Mouse (Mus musculus) heart, embryonic 14.5 days (tissue): ENCODE measurements around the gene Nrsn2. TPM values are rescaled to one million over a fixed set of nuclear protein-coding genes. Genes with fewer than 3 reads are reported as not detected.

Source experiments
- ATAC-seq: fragments of 200-750 bp; cut with Nextera tagmentation; 2 replicates; pipeline ENCODE4 v1.8.0; 2017; ENCODE audit warnings: low read depth, moderate TSS enrichment; ENCODE audit not compliant: insufficient number of reproducible peaks, insufficient read depth, low FRiP score
- H3K27ac ChIP-seq, 2 experiments: fragments of 200-500 bp in 1 of 2; fragments of 300-500 bp in 1 of 2; sonication (generic) in 1 of 2; replicated peaks in 1 of 2; 2 replicates each; pipeline ENCODE4 v1.5.1; 2012 to 2014; ENCODE audit warnings: low read depth in 2 of 2, low read length in 2 of 2, control low read depth in 1 of 2, mild to moderate bottlenecking in 1 of 2, mixed read lengths in 1 of 2; ENCODE audit not compliant: control insufficient read depth in 1 of 2, insufficient read depth in 1 of 2
- H3K27me3 ChIP-seq: fragments of 300-500 bp; sonication (generic); 2 replicates; pipeline ENCODE4 v1.6.1; 2014; ENCODE audit warnings: mild to moderate bottlenecking, low read length, control low read depth; ENCODE audit not compliant: control insufficient read depth, insufficient read depth
- H3K36me3 ChIP-seq: fragments of 300-500 bp; sonication (generic); 2 replicates; pipeline ENCODE4 v1.6.1; 2014; ENCODE audit warnings: mild to moderate bottlenecking, control low read depth, low read length, mixed read lengths; ENCODE audit not compliant: control insufficient read depth, insufficient read depth
- H3K4me1 ChIP-seq, 2 experiments: fragments of 200-500 bp in 1 of 2; fragments of 300-500 bp in 1 of 2; sonication (generic) in 1 of 2; 2 replicates each; pipeline ENCODE4 v1.6.1; 2012 to 2014; ENCODE audit warnings: low read length in 2 of 2, control low read depth in 1 of 2, mixed read lengths in 1 of 2; ENCODE audit not compliant: control insufficient read depth in 2 of 2, insufficient read depth in 2 of 2
- H3K4me2 ChIP-seq: fragments of 300-500 bp; sonication (generic); 2 replicates; pipeline ENCODE4 v1.6.1; 2014; ENCODE audit warnings: mild to moderate bottlenecking, low read length
- H3K4me3 ChIP-seq, 2 experiments: fragments of 200-500 bp in 1 of 2; fragments of 300-500 bp in 1 of 2; sonication (generic) in 1 of 2; 2 replicates each; pipeline ENCODE4 v1.5.1; 2012 to 2014; ENCODE audit warnings: low read length in 2 of 2, mild to moderate bottlenecking in 2 of 2, control low read depth in 1 of 2, low read depth in 1 of 2, moderate library complexity in 1 of 2; ENCODE audit not compliant: control insufficient read depth in 1 of 2, insufficient read depth in 1 of 2
- H3K9ac ChIP-seq: fragments of 300-500 bp; sonication (generic); 2 replicates; pipeline ENCODE4 v1.6.1; 2014; ENCODE audit warnings: mild to moderate bottlenecking, low read length
- H3K9me3 ChIP-seq: fragments of 300-500 bp; sonication (generic); 2 replicates; pipeline ENCODE4 v1.6.1; 2016; ENCODE audit warnings: low read length, control low read depth; ENCODE audit not compliant: control insufficient read depth
- WGBS: fragments of 180-500 bp; shearing (Covaris S2); extraction: QIAGEN DNeasy Blood & Tissue Kit; methylation state at CpG from one replicate; pipeline ENCODE4 v1.1.7; 2014; 5-methylcytosine and 5-hydroxymethylcytosine counted together
- polyA plus RNA-seq: library from polyadenylated mRNA; unstranded; fragments of >200 nt; fragmentation: Nextera tagmentation; extraction: Ambion mirVana; gene quantifications from 2 replicates; pipeline ENCODE4 v1.2.1, GENCODE M21; 2014

Nrsn2 gene
- polyA plus RNA-seq, 1 experiment from 2014 or later: 3.8 TPM

- Histone ChIP-seq H3K4me2 (peak overlapping the region; percentile 93), H3K36me3 (peaks cover 45% of the 10 kb centered on the region), H3K27me3 (no peaks in the 10 kb centered on the region), H3K4me1 (peaks cover 7 to 14% of the 10 kb centered on the region in 2 experiments), H3K4me3 (peak overlapping the region in 1 of 2 experiments; percentile 94; a peak in 2 of 4 replicates), H3K27ac (no peak overlapping the region), H3K9ac (peak overlapping the region; percentile 91), H3K9me3 (no peaks in the 10 kb centered on the region)
- WGBS: 43% methylated on average over 7 of the region's 7 CpGs
- no peak for ATAC-seq
Measured at GRCm38 (mm10) chr2:152330858-152331423, 45.5 kb downstream of the Nrsn2 start.

- WGBS: 71% methylated on average over 5 of the region's 5 CpGs
- Histone ChIP-seq H3K4me2 (no peak overlapping the region), H3K9me3 (no peaks in the 10 kb centered on the region), H3K4me3 (no peak overlapping the region), H3K27me3 (no peaks in the 10 kb centered on the region), H3K9ac (no peak overlapping the region), H3K36me3 (peaks cover 74% of the 10 kb centered on the region), H3K27ac (0 out of 4 replicates have a peak overlapping the region, but pooled peaks have one; percentile 17 to 31), H3K4me1 (peaks cover 7 to 14% of the 10 kb centered on the region in 2 experiments)
- ATAC-seq: no peak
Measured at GRCm38 (mm10) chr2:152327980-152328379, 48.5 kb downstream of the Nrsn2 start.

GRCm38 (mm10) chr2:152326654-152327053, 49.8 kb downstream of the Nrsn2 start:
- Histone ChIP-seq H3K4me3 (no peak overlapping the region), H3K9me3 (no peaks in the 10 kb centered on the region), H3K4me1 (peaks cover 5 to 14% of the 10 kb centered on the region in 2 experiments), H3K27ac (no peak overlapping the region), H3K27me3 (no peaks in the 10 kb centered on the region), H3K4me2 (no peak overlapping the region), H3K9ac (no peak overlapping the region), H3K36me3 (peaks cover 88% of the 10 kb centered on the region)
- ATAC-seq: no peak
- 79% methylated on average over 8 of the region's 8 CpGs for WGBS

- ATAC-seq: no peak
- H3K4me1 ChIP-seq: peaks cover 3 to 9% of the 10 kb centered on the region in 2 experiments
- no peaks in the 10 kb centered on the region for H3K9me3 ChIP-seq
- H3K4me3 ChIP-seq: no peak overlapping the region
- no peak overlapping the region for H3K9ac ChIP-seq
- H3K27me3 ChIP-seq: no peaks in the 10 kb centered on the region
- H3K36me3 ChIP-seq: peaks cover 93% of the 10 kb centered on the region
- H3K4me2 ChIP-seq: no peak overlapping the region
- H3K27ac ChIP-seq: no peak overlapping the region
- WGBS: 67% methylated on average over 13 of the region's 13 CpGs
Measured at GRCm38 (mm10) chr2:152326157-152326556, 50.3 kb downstream of the Nrsn2 start.

GRCm38 (mm10) chr2:152324842-152325241, 51.6 kb downstream of the Nrsn2 start:
- ATAC-seq: no peak
- Histone ChIP-seq H3K27me3 (no peaks in the 10 kb centered on the region), H3K9ac (no peak overlapping the region), H3K4me1 (no peaks in the 10 kb centered on the region), H3K27ac (no peak overlapping the region), H3K4me3 (no peak overlapping the region), H3K9me3 (no peaks in the 10 kb centered on the region), H3K4me2 (no peak overlapping the region), H3K36me3 (peaks cover 93% of the 10 kb centered on the region)
- WGBS: 83% methylated on average over 3 of the region's 3 CpGs

- peaks cover 93% of the 10 kb centered on the region for H3K36me3 ChIP-seq
- no peaks in the 10 kb centered on the region for H3K4me1 ChIP-seq
- no peaks in the 10 kb centered on the region for H3K27me3 ChIP-seq
- no peak overlapping the region for H3K4me3 ChIP-seq
- 92% methylated on average over 14 of the region's 14 CpGs for WGBS
- H3K27ac ChIP-seq: no peak overlapping the region
- no peak overlapping the region for H3K9ac ChIP-seq
- H3K9me3 ChIP-seq: no peaks in the 10 kb centered on the region
- no peak overlapping the region for H3K4me2 ChIP-seq
- ATAC-seq: no peak
Measured at GRCm38 (mm10) chr2:152323971-152324370, 52.5 kb downstream of the Nrsn2 start.

GRCm38 (mm10) chr2:152322198-152322597, 54.2 kb downstream of the Nrsn2 start:
- WGBS: 87% methylated on average over 6 of the region's 6 CpGs
- no peak overlapping the region for H3K9ac ChIP-seq
- no peak overlapping the region for H3K4me2 ChIP-seq
- no peak for ATAC-seq
- no peaks in the 10 kb centered on the region for H3K9me3 ChIP-seq
- H3K36me3 ChIP-seq: peaks cover 94% of the 10 kb centered on the region
- no peaks in the 10 kb centered on the region for H3K4me1 ChIP-seq
- H3K27me3 ChIP-seq: no peaks in the 10 kb centered on the region
- no peak overlapping the region for H3K27ac ChIP-seq
- H3K4me3 ChIP-seq: no peak overlapping the region

- 89% methylated on average over 5 of the region's 5 CpGs for WGBS
- Histone ChIP-seq H3K4me1 (no peaks in the 10 kb centered on the region), H3K4me2 (no peak overlapping the region), H3K4me3 (no peak overlapping the region), H3K9ac (no peak overlapping the region), H3K9me3 (no peaks in the 10 kb centered on the region), H3K27ac (no peak overlapping the region), H3K36me3 (peaks cover 94% of the 10 kb centered on the region), H3K27me3 (no peaks in the 10 kb centered on the region)
- no peak for ATAC-seq
Measured at GRCm38 (mm10) chr2:152321558-152321957, 54.9 kb downstream of the Nrsn2 start.
